Comparison of ENCODE assay signal across 9 mouse cellular contexts in genomic region chr7:16879796-16880547, GRCm38 (mm10). TPM values are rescaled to one million over a fixed set of nuclear protein-coding genes. Genes with fewer than 3 reads are reported as not detected.
A peak's percentile ranks its signal among the peaks of the same experiment; 100 is the strongest.
DNase-seq lines count a peak whose midpoint lies in the region; ATAC-seq and TF ChIP-seq lines count a peak whose summit lies in the region.
"Had no signal": no experiment of that assay in that cellular context is flagged by ENCODE, and none has a peak within 500 bp of the region (broad histone marks: within the 10 kb centered on the region; RNA-seq: fewer than 3 reads in every experiment).

No protein-coding gene starts in this region.

- intact Hi-C loops in heart, postnatal 25 days (cut with DNase I): no loop called here

- TF ChIP-seq CTCF in lung, embryonic 14.5 days (IDR thresholded peaks at IDR 0.05; ENCODE audit: low read depth): no peak
- TF ChIP-seq CTCF in lung, adult 2 months (IDR thresholded peaks at IDR 0.05; ENCODE audit: insufficient read depth, low read length): no peak

- peaks cover 4% of the 10 kb centered on the region; the same call in 1 of the 2 replicates for H3K9me3 ChIP-seq in lung, embryonic 14.5 days (ENCODE audit: low read depth, low read length)
- H3K9me3 ChIP-seq in embryonic facial prominence, embryonic 15.5 days (replicated peaks): no peaks in the 10 kb centered on the region

- ATAC-seq in lung, embryonic 14.5 days (ENCODE audit: insufficient read depth): peak; percentile 53
- ATAC-seq in embryonic facial prominence, embryonic 15.5 days (ENCODE audit: insufficient number of reproducible peaks, low FRiP score, low TSS enrichment, low read depth): no peak
- no peak for ATAC-seq in granulocyte monocyte progenitor cell, adult 5-6 weeks (replicated peaks; ENCODE audit: poor library complexity, severe bottlenecking)

- DNase-seq in lung, embryonic 14.5 days: peak; percentile 86
- DNase-seq in lung, adult 2 months: no peak
- DNase-seq in heart, postnatal 25 days (ENCODE audit: low spot score): peak; percentile 73
- peak; percentile 54 to 86 for DNase-seq in lung, postnatal 4 days
- DNase-seq in adrenal gland, postnatal 4 days (ENCODE audit: low spot score in 2 of 2): no peak
- DNase-seq in right cerebral cortex, postnatal 10 days (ENCODE audit: low spot score in 2 of 2): no peak

- TF ChIP-seq POLR2A in lung, adult 2 months (IDR thresholded peaks at IDR 0.05; ENCODE audit: borderline replicate concordance, extremely low read depth, low read depth, low read length): no peak

- peaks cover 8% of the 10 kb centered on the region for H3K4me1 ChIP-seq in lung, embryonic 14.5 days (ENCODE audit: insufficient read depth)
- peaks cover 3% of the 10 kb centered on the region; the same call in 1 of the 2 replicates for H3K4me1 ChIP-seq in lung, adult 2 months (ENCODE audit: control insufficient read depth, insufficient read depth, low read length)
- H3K4me1 ChIP-seq in embryonic facial prominence, embryonic 15.5 days: peaks cover 37% of the 10 kb centered on the region

- no peak overlapping the region for H3K4me3 ChIP-seq in lung, embryonic 14.5 days (ENCODE audit: low read depth, low read length)
- no peak overlapping the region for H3K4me3 ChIP-seq in lung, adult 2 months (replicated peaks; ENCODE audit: extremely low read depth, low read depth, low read length)
- H3K4me3 ChIP-seq in embryonic facial prominence, embryonic 15.5 days (replicated peaks): no peak overlapping the region

- H3K27ac ChIP-seq in lung, embryonic 14.5 days (ENCODE audit: low read depth): peak overlapping the region; percentile 85
- peak overlapping the region; percentile 63 for H3K27ac ChIP-seq in embryonic facial prominence, embryonic 15.5 days (replicated peaks)

- H3K9ac ChIP-seq in lung, embryonic 14.5 days: 0 out of 2 replicates have a peak overlapping the region, but pooled peaks have one; percentile 9
- H3K9ac ChIP-seq in embryonic facial prominence, embryonic 15.5 days: no peak overlapping the region

- H3K27me3 ChIP-seq in lung, embryonic 14.5 days (ENCODE audit: insufficient read depth, low read length): 0 out of 2 replicates have a peak, but pooled peaks cover 7% of the 10 kb centered on the region
- H3K27me3 ChIP-seq in embryonic facial prominence, embryonic 15.5 days: no peaks in the 10 kb centered on the region

- peak overlapping the region; percentile 37 for H3K4me2 ChIP-seq in lung, embryonic 14.5 days
- no peak overlapping the region for H3K4me2 ChIP-seq in embryonic facial prominence, embryonic 15.5 days (replicated peaks)

- WGBS in lung, embryonic 14.5 days: 22% methylated on average over 9 of the region's 9 CpGs
- WGBS in lung, adult 2 months: 39% methylated on average over 9 of the region's 9 CpGs
- 34% methylated on average over 9 of the region's 9 CpGs for WGBS in embryonic facial prominence, embryonic 15.5 days

- H3K36me3 ChIP-seq in lung, embryonic 14.5 days (ENCODE audit: insufficient read depth): peaks cover 39% of the 10 kb centered on the region
- peaks cover 27% of the 10 kb centered on the region for H3K36me3 ChIP-seq in embryonic facial prominence, embryonic 15.5 days

RNA-seq across cellular contexts. Expression of gene Dact3, which starts 4.9 kb away (rescaled TPM):
- polyA plus RNA-seq in lung, embryonic 14.5 days (2014; fragmentation: Nextera tagmentation; extraction: Ambion mirVana): 6.6 and 7.8 TPM in 2 replicates
- 31.7 and 41.1 TPM in 2 replicates for polyA plus RNA-seq in lung, adult 2 months (2012; rRNA removed)
- polyA plus RNA-seq in embryonic facial prominence, embryonic 15.5 days (2015; fragmentation: Nextera tagmentation; extraction: Ambion mirVana): 5.4 and 6.3 TPM in 2 replicates
- total RNA-seq in heart, postnatal 25 days (2021): 10 to 100 TPM; 15.2 to 17.4 TPM
- total RNA-seq in granulocyte monocyte progenitor cell, adult 5-6 weeks (2014; fragmentation: Nextera tagmentation): not detected in 2 replicates
- 0.31 and 0.69 TPM in 2 replicates for total RNA-seq in granulocyte monocyte progenitor cell, adult 5-6 weeks (2017)
- 10 to 100 TPM; 12.7 to 13.7 TPM for total RNA-seq in adrenal gland, postnatal 4 days (2021)

RNA-seq across cellular contexts. Expression of gene Gng8, which starts 11.6 kb away (rescaled TPM):
- 10.8 and 11.1 TPM in 2 replicates for polyA plus RNA-seq in lung, embryonic 14.5 days (2014; fragmentation: Nextera tagmentation; extraction: Ambion mirVana)
- 12.5 and 27.7 TPM in 2 replicates for polyA plus RNA-seq in lung, adult 2 months (2012; rRNA removed)
- 27.8 and 36.3 TPM in 2 replicates for polyA plus RNA-seq in embryonic facial prominence, embryonic 15.5 days (2015; fragmentation: Nextera tagmentation; extraction: Ambion mirVana)
- total RNA-seq in heart, postnatal 25 days (2021): under 1 TPM; 0.45 to 0.86 TPM
- total RNA-seq in granulocyte monocyte progenitor cell, adult 5-6 weeks (2014; fragmentation: Nextera tagmentation): not detected in 2 replicates
- 0.26 and 0.62 TPM in 2 replicates for total RNA-seq in granulocyte monocyte progenitor cell, adult 5-6 weeks (2017)
- total RNA-seq in adrenal gland, postnatal 4 days (2021): 1 to 10 TPM; 2.4 to 4.0 TPM

RNA-seq across cellular contexts. Expression of gene Ptgir, which starts 26.3 kb away (rescaled TPM):
- polyA plus RNA-seq in lung, embryonic 14.5 days (2014; fragmentation: Nextera tagmentation; extraction: Ambion mirVana): 1.3 and 1.6 TPM in 2 replicates
- polyA plus RNA-seq in lung, adult 2 months (2012; rRNA removed): 9.8 and 10.4 TPM in 2 replicates
- 2.5 and 3.1 TPM in 2 replicates for polyA plus RNA-seq in embryonic facial prominence, embryonic 15.5 days (2015; fragmentation: Nextera tagmentation; extraction: Ambion mirVana)
- 1 to 10 TPM; 2.1 to 3.1 TPM for total RNA-seq in heart, postnatal 25 days (2021)
- total RNA-seq in granulocyte monocyte progenitor cell, adult 5-6 weeks (2014; fragmentation: Nextera tagmentation): 1.1 and 1.2 TPM in 2 replicates
- total RNA-seq in granulocyte monocyte progenitor cell, adult 5-6 weeks (2017): 2.2 and 2.6 TPM in 2 replicates
- 1 to 10 TPM; 1.7 to 2.0 TPM for total RNA-seq in adrenal gland, postnatal 4 days (2021)
- total RNA-seq: layer of hippocampus, postnatal 36 days had no signal

RNA-seq across cellular contexts. Expression of gene Prkd2, which starts 37.3 kb away (rescaled TPM):
- 19.6 and 20.2 TPM in 2 replicates for polyA plus RNA-seq in lung, embryonic 14.5 days (2014; fragmentation: Nextera tagmentation; extraction: Ambion mirVana)
- 97.2 and 121 TPM in 2 replicates for polyA plus RNA-seq in lung, adult 2 months (2012; rRNA removed)
- 22.1 and 23.0 TPM in 2 replicates for polyA plus RNA-seq in embryonic facial prominence, embryonic 15.5 days (2015; fragmentation: Nextera tagmentation; extraction: Ambion mirVana)
- 10 to 100 TPM; 18.0 to 22.9 TPM for total RNA-seq in heart, postnatal 25 days (2021)
- 9.6 and 14.6 TPM in 2 replicates for total RNA-seq in granulocyte monocyte progenitor cell, adult 5-6 weeks (2014; fragmentation: Nextera tagmentation)
- 3.4 and 11.9 TPM in 2 replicates for total RNA-seq in granulocyte monocyte progenitor cell, adult 5-6 weeks (2017)
- total RNA-seq in adrenal gland, postnatal 4 days (2021): 10 to 100 TPM; 22.0 to 22.2 TPM

RNA-seq across cellular contexts. Expression of gene Calm3, which starts 43.9 kb away (rescaled TPM):
- polyA plus RNA-seq in lung, embryonic 14.5 days (2014; fragmentation: Nextera tagmentation; extraction: Ambion mirVana): 139 and 155 TPM in 2 replicates
- polyA plus RNA-seq in lung, adult 2 months (2012; rRNA removed): 279 and 310 TPM in 2 replicates
- 117 and 138 TPM in 2 replicates for polyA plus RNA-seq in embryonic facial prominence, embryonic 15.5 days (2015; fragmentation: Nextera tagmentation; extraction: Ambion mirVana)
- total RNA-seq in heart, postnatal 25 days (2021): 100 to 1,000 TPM; 196 to 203 TPM
- 188 and 246 TPM in 2 replicates for total RNA-seq in granulocyte monocyte progenitor cell, adult 5-6 weeks (2014; fragmentation: Nextera tagmentation)
- 463 and 465 TPM in 2 replicates for total RNA-seq in granulocyte monocyte progenitor cell, adult 5-6 weeks (2017)
- total RNA-seq in adrenal gland, postnatal 4 days (2021): 100 to 1,000 TPM; 330 to 344 TPM

Comparison
In these comparisons a context has a peak if more than half of its experiments do, and no peak if none do; other contexts are left out.
1. DNase-seq: peak in lung, embryonic 14.5 days (single experiment), heart, postnatal 25 days (single experiment) and lung, postnatal 4 days (2 of 2); none in lung, adult 2 months (single experiment), adrenal gland, postnatal 4 days (0 of 2) and right cerebral cortex, postnatal 10 days (0 of 2).
2. RNA of gene Dact3, which starts 4.9 kb away (total RNA-seq): 15.2 to 17.4 TPM in heart, postnatal 25 days and 12.7 to 13.7 TPM in adrenal gland, postnatal 4 days; 0.31 to 0.69 TPM in granulocyte monocyte progenitor cell, adult 5-6 weeks; every median in the first group is over 4 times any median in the second.